Mouse (Mus musculus) MEL (cell line): ENCODE data around the gene Naa40. TPM values are rescaled to one million over a fixed set of nuclear protein-coding genes. Genes with fewer than 3 reads are reported as not detected.
A peak's percentile ranks its signal among the peaks of the same experiment; 100 is the strongest.

Experiments used
- DNase-seq: peaks from one replicate; pipeline ENCODE4 v3.0.0; 2011; ENCODE audit warnings: low read depth, low spot score
- H3K27ac ChIP-seq: 2 replicates; pipeline ENCODE4 v1.5.1; 2012; ENCODE audit warnings: low read depth, mild to moderate bottlenecking, control low read depth, low read length, moderate library complexity; ENCODE audit not compliant: control insufficient read depth
- H3K27me3 ChIP-seq, 2 experiments: fragments of 150-350 bp in 1 of 2; sonication (generic) in 1 of 2; 2 replicates each; pipeline ENCODE4 v1.6.1; 2012; ENCODE audit warnings: low read length in 2 of 2, mild to moderate bottlenecking in 2 of 2, improper control_type of control experiment in 1 of 2, moderate library complexity in 1 of 2; ENCODE audit not compliant: insufficient read depth in 2 of 2, control insufficient read depth in 1 of 2
- H3K36me3 ChIP-seq, 2 experiments: 2 replicates each; pipeline ENCODE4 v1.6.1; 2012 to 2014; ENCODE audit warnings: low read length in 2 of 2, improper control_type of control experiment in 1 of 2, inconsistent platforms in 1 of 2, mild to moderate bottlenecking in 1 of 2; ENCODE audit not compliant: insufficient read depth in 2 of 2, control insufficient read depth in 1 of 2
- H3K4me1 ChIP-seq, 2 experiments: fragments of 150-350 bp in 1 of 2; sonication (generic) in 1 of 2; 2 replicates each; pipeline ENCODE4 v1.6.1; 2012; ENCODE audit warnings: low read length in 2 of 2, improper control_type of control experiment in 1 of 2, mild to moderate bottlenecking in 1 of 2; ENCODE audit not compliant: insufficient read depth in 2 of 2, control insufficient read depth in 1 of 2
- H3K4me3 ChIP-seq, 2 experiments: fragments of 150-350 bp in 1 of 2; sonication (generic) in 1 of 2; 2 replicates each; pipeline ENCODE4 v1.5.1; 2012; ENCODE audit warnings: low read depth in 2 of 2, low read length in 2 of 2, mild to moderate bottlenecking in 2 of 2, moderate library complexity in 2 of 2, control low read depth in 1 of 2, improper control_type of control experiment in 1 of 2; ENCODE audit not compliant: control insufficient read depth in 1 of 2, insufficient read depth in 1 of 2
- H3K79me2 ChIP-seq: 2 replicates; pipeline ENCODE4 v1.6.1; 2012; ENCODE audit warnings: mild to moderate bottlenecking, low read length, moderate library complexity; ENCODE audit not compliant: control insufficient read depth, poor library complexity, insufficient read depth
- H3K9ac ChIP-seq: 2 replicates; pipeline ENCODE4 v1.6.1; 2012; ENCODE audit warnings: low read depth, mild to moderate bottlenecking, control low read depth, low read length, moderate library complexity; ENCODE audit not compliant: control insufficient read depth, poor library complexity, severe bottlenecking
- H3K9me3 ChIP-seq: fragments of 150-350 bp; sonication (generic); replicated peaks from 2 replicates; pipeline ENCODE4 v1.6.1; 2012; ENCODE audit warnings: mild to moderate bottlenecking, low read length, improper control_type of control experiment, moderate library complexity; ENCODE audit not compliant: insufficient read depth
- CHD2 ChIP-seq: IDR thresholded peaks from 2 replicates; pipeline ENCODE4 v1.6.1; 2011; ENCODE audit warnings: low read length, improper control_type of control experiment
- CTCF ChIP-seq, 3 experiments: IDR thresholded peaks in 2 of 3; conservative IDR thresholded peaks in 1 of 3; 2 replicates each; pipeline ENCODE4 v1.5.1; 2011 to 2012; ENCODE audit warnings: low read length in 3 of 3, low read depth in 2 of 3, mild to moderate bottlenecking in 2 of 3, improper control_type of control experiment in 1 of 3, inconsistent platforms in 1 of 3, mixed read lengths in 1 of 3, moderate library complexity in 1 of 3; ENCODE audit not compliant: control insufficient read depth in 1 of 3, insufficient read depth in 1 of 3, poor library complexity in 1 of 3, severe bottlenecking in 1 of 3
- JUND ChIP-seq: IDR thresholded peaks from 2 replicates; pipeline ENCODE4 v1.6.1; 2011; ENCODE audit warnings: low read depth, mild to moderate bottlenecking, improper control_type of control experiment, low read length
- KAT2A ChIP-seq: conservative IDR thresholded peaks from 2 replicates; pipeline ENCODE4 v1.6.1; 2012; ENCODE audit warnings: low read depth, low read length, improper control_type of control experiment, inconsistent platforms
- MAX ChIP-seq: IDR thresholded peaks from 2 replicates; pipeline ENCODE4 v1.6.1; 2011; ENCODE audit warnings: low read length, improper control_type of control experiment
- MXI1 ChIP-seq: IDR thresholded peaks from 2 replicates; pipeline ENCODE4 v1.6.1; 2011; ENCODE audit warnings: mild to moderate bottlenecking, low read depth, low read length, improper control_type of control experiment
- MYB ChIP-seq: IDR thresholded peaks from 2 replicates; pipeline ENCODE4 v1.6.1; 2011; ENCODE audit warnings: mild to moderate bottlenecking, low read depth, low read length, improper control_type of control experiment
- MYC ChIP-seq: IDR thresholded peaks from 2 replicates; pipeline ENCODE4 v1.6.1; 2011; ENCODE audit warnings: low read depth, mild to moderate bottlenecking, low read length, improper control_type of control experiment, moderate library complexity
- NELFE ChIP-seq: IDR thresholded peaks from 2 replicates; pipeline ENCODE4 v1.6.1; 2011; ENCODE audit warnings: low read depth, low read length, improper control_type of control experiment
- POLR2A ChIP-seq, 2 experiments: IDR thresholded peaks; 2 replicates each; pipeline ENCODE4 v1.6.1; 2011 to 2012; ENCODE audit warnings: low read length in 2 of 2, mild to moderate bottlenecking in 2 of 2, control low read depth in 1 of 2, improper control_type of control experiment in 1 of 2, low read depth in 1 of 2, moderate library complexity in 1 of 2; ENCODE audit not compliant: control insufficient read depth in 1 of 2, insufficient read depth in 1 of 2, poor library complexity in 1 of 2
- POLR2AphosphoS2 ChIP-seq: IDR thresholded peaks from 2 replicates; pipeline ENCODE4 v1.6.1; 2011; ENCODE audit warnings: low read length, improper control_type of control experiment
- TAL1 ChIP-seq: IDR thresholded peaks from 2 replicates; pipeline ENCODE4 v1.6.1; 2012; ENCODE audit warnings: mild to moderate bottlenecking, inconsistent platforms, low read length, moderate library complexity, mixed read lengths
- UBTF ChIP-seq: IDR thresholded peaks from 2 replicates; pipeline ENCODE4 v1.6.1; 2012; ENCODE audit warnings: low read depth, mild to moderate bottlenecking, inconsistent platforms, low read length, improper control_type of control experiment, moderate library complexity, borderline replicate concordance; ENCODE audit not compliant: insufficient read depth
- ZC3H11A ChIP-seq: IDR thresholded peaks from 2 replicates; pipeline ENCODE4 v1.6.1; 2012; ENCODE audit warnings: low read depth, mild to moderate bottlenecking, inconsistent platforms, low read length, improper control_type of control experiment
- ZKSCAN1 ChIP-seq: IDR thresholded peaks from 2 replicates; pipeline ENCODE4 v1.6.1; 2012; ENCODE audit warnings: low read depth, mild to moderate bottlenecking, inconsistent platforms, low read length, improper control_type of control experiment, moderate library complexity
- ZNF384 ChIP-seq: IDR thresholded peaks from 2 replicates; pipeline ENCODE4 v1.6.1; 2012; ENCODE audit warnings: low read depth, mild to moderate bottlenecking, inconsistent platforms, low read length, improper control_type of control experiment
- polyA plus RNA-seq, 2 experiments: library from polyadenylated mRNA; stranded (reverse) in 1 of 2; unstranded in 1 of 2; fragments of >175 nt in 1 of 2; fragments of >200 nt in 1 of 2; gene quantifications; 2 replicates each; pipeline versions ENCODE4 v1.2.1 to v1.2.4; 2012; ENCODE audit warnings: low replicate concordance in 2 of 2, low read depth in 1 of 2; ENCODE audit not compliant: insufficient read length in 2 of 2, insufficient read depth in 1 of 2, missing spikeins in 1 of 2
- total RNA-seq: library from RNA; depleted of rRNA; stranded (reverse); fragments of 300-350 nt; gene quantifications from 2 replicates; pipeline ENCODE4 v1.2.3, GENCODE M21; 2012

Gene Naa40
- total and polyA plus RNA-seq, 3 experiments: 46.8 to 75.7 TPM; not detected in 1

- Histone ChIP-seq H3K4me1 (no peaks in the 10 kb centered on the region), H3K4me3 (no peak overlapping the region), H3K27me3 (no peaks in the 10 kb centered on the region), H3K79me2 (no peaks in the 10 kb centered on the region), H3K9ac (no peak overlapping the region), H3K9me3 (no peaks in the 10 kb centered on the region), H3K36me3 (no peaks in the 10 kb centered on the region), H3K27ac (no peak overlapping the region)
- TF ChIP-seq MYC (no peak), ZNF384 (no peak), MAX (no peak), MXI1 (no peak), CTCF (IDR thresholded peaks at IDR 0.05 in 2 of 3, conservative IDR thresholded peaks at IDR 0.05 in 1 of 3; ENCODE audit: control insufficient read depth in 1 of 3, insufficient read depth in 1 of 3, low read depth in 2 of 3, low read length in 3 of 3, poor library complexity in 1 of 3, severe bottlenecking in 1 of 3) (no peak), NELFE (no peak), ZC3H11A (no peak), ZKSCAN1 (no peak)
- no peak for DNase-seq
Measured at GRCm38 (mm10) chr19:7276053-7276659, 35.2 kb upstream of the Naa40 start.

- H3K36me3 ChIP-seq: no peaks in the 10 kb centered on the region
Measured at GRCm38 (mm10) chr19:7275131-7275789, 34.3 kb upstream of the Naa40 start.

GRCm38 (mm10) chr19:7274326-7274990 is 33.5 kb upstream of the Naa40 start:
- TF ChIP-seq MYB (no peak), TAL1 (no peak), UBTF (no peak), MYC (no peak), JUND (no peak), CHD2 (no peak), ZC3H11A (no peak), POLR2AphosphoS2 (peak; percentile 51; the same call in 1 of the 2 replicates)
- Histone ChIP-seq H3K79me2 (no peaks in the 10 kb centered on the region), H3K4me1 (peaks cover 0 to 5% of the 10 kb centered on the region in 2 experiments; a peak in 1 of 4 replicates), H3K27ac (no peak overlapping the region), H3K27me3 (no peaks in the 10 kb centered on the region), H3K4me3 (no peak overlapping the region), H3K9me3 (no peaks in the 10 kb centered on the region), H3K9ac (no peak overlapping the region), H3K36me3 (no peaks in the 10 kb centered on the region)
- DNase-seq: no peak

More at GRCm38 (mm10) chr19:7275131-7275789, 34.3 kb upstream of the Naa40 start:
- no peak overlapping the region for H3K4me3 ChIP-seq
- no peaks in the 10 kb centered on the region for H3K27me3 ChIP-seq
- no peak overlapping the region for H3K27ac ChIP-seq
- no peak overlapping the region for H3K9ac ChIP-seq
- DNase-seq: no peak
- TF ChIP-seq POLR2A (IDR thresholded peaks at IDR 0.05; ENCODE audit: control insufficient read depth in 1 of 2, insufficient read depth in 1 of 2, low read depth in 1 of 2, low read length in 2 of 2, poor library complexity in 1 of 2): peak in 1 of 2 experiments; percentile 4; a peak in 1 of 4 replicates
- no peak for TF ChIP-seq ZC3H11A
- no peak for TF ChIP-seq KAT2A
- TF ChIP-seq, all 39 proteins: peak for 1
- no peaks in the 10 kb centered on the region for H3K9me3 ChIP-seq
- H3K4me1 ChIP-seq: no peaks in the 10 kb centered on the region
- H3K79me2 ChIP-seq: no peaks in the 10 kb centered on the region
